Mouse (Mus musculus): ENCODE measurements around the gene Ccdc167.

Gene Ccdc167

GRCm38 (mm10) chr17:29716732-29717445, at the start of gene Ccdc167:
Ccdc167 (minus strand) TSS chr17:29717044.
- DNase-seq: peak; percentile 96

GRCm38 (mm10) chr17:29765380-29765779, 48.5 kb upstream of the Ccdc167 start:
- no peak for DNase-seq

- peak; percentile 71 for DNase-seq
Measured at GRCm38 (mm10) chr17:29762551-29762950, 45.7 kb upstream of the Ccdc167 start.

- no peak for DNase-seq
Measured at GRCm38 (mm10) chr17:29761938-29762337, 45.1 kb upstream of the Ccdc167 start.

DNA sequence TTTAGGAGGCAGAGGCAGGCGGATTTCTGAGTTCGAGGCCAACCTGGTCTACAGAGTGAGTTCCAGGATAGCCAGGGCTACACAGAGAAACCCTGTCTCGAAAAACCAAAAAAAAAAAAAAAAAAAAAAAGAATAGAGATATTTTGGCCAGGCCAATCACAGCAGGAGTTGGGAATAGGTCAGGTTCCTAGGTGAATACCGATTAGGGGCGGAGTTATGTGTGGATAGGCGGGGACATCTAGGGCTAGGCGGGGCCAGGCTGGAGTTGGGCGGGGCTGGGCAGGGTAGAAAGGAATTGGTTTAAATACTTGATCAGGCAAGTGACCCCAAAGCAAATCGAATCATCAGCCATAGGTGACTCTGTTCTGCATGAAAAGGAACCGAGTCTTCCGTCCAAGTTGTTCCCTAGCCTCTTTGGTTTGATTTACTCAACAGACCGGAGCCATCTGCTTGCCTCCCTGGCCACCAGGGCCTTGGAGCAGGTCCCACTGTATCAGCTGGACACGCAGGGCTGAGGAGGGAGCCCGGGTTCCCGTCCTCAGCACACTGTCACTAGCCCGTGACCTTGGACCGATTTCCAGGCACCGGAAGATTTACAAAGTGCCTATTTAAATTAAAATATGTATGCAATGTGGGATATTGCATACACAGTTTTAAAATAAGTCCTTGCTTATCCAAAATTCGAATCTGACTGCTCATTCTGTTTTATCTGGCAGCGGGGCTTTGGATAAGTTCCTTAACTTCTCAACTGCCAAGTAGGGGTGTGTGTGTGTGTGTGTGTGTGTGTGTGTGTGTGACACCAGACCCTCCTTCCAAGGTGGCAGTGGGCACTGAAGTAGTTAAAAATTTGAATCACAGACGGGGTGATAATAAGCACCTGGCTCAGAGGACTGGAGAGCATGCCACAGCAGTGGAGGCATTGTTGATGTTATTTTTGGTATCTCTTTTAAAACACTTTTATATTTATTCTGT, 43.8 kb upstream of the Ccdc167 start:
- DNase-seq: peak; percentile 49

DNA sequence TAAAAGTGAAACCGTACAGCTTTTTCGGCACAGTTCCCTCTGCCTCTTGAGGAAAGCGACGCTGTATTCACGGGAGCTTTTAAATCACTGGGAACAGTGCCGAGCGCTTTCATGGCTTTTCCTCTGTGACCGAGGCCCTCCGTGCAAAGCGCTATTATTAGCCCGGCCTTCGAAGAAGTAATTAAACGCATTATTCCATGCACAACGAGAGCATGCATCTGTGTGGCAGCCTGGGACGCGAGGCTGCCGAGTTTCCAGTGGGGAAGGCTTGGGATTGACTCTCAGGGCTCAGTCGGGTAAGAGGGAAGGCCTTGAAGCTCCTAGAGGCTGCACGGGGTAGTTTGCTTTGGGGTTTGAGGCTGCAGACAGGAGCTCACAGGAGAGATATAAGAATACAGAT, 43.1 kb upstream of the Ccdc167 start:
- peak; percentile 58 for DNase-seq

DNA sequence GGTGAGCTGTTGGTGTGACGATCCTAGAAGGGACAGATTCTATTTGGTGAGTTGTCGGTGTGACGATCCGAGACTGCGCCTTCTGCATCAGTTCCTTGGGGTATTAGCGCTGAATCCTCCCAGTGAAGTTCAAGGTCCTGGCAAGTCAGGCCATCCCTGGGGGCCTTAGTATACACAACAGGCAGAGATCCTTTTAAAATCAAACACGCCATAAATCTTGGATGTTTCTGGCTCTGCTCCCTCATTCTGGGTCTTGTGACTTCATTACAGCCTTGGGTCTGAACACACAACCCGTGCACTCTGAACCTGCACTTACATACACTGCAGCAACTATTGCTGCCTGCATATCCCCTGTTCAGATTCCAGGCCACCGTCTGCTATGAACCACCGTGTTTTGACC, 39.5 kb upstream of the Ccdc167 start:
- DNase-seq: no peak

GRCm38 (mm10) chr17:29754510-29754909, 37.7 kb upstream of the Ccdc167 start:
- DNase-seq: no peak

- DNase-seq: peak; percentile 53
Measured at GRCm38 (mm10) chr17:29747466-29747865, 30.6 kb upstream of the Ccdc167 start.

DNA sequence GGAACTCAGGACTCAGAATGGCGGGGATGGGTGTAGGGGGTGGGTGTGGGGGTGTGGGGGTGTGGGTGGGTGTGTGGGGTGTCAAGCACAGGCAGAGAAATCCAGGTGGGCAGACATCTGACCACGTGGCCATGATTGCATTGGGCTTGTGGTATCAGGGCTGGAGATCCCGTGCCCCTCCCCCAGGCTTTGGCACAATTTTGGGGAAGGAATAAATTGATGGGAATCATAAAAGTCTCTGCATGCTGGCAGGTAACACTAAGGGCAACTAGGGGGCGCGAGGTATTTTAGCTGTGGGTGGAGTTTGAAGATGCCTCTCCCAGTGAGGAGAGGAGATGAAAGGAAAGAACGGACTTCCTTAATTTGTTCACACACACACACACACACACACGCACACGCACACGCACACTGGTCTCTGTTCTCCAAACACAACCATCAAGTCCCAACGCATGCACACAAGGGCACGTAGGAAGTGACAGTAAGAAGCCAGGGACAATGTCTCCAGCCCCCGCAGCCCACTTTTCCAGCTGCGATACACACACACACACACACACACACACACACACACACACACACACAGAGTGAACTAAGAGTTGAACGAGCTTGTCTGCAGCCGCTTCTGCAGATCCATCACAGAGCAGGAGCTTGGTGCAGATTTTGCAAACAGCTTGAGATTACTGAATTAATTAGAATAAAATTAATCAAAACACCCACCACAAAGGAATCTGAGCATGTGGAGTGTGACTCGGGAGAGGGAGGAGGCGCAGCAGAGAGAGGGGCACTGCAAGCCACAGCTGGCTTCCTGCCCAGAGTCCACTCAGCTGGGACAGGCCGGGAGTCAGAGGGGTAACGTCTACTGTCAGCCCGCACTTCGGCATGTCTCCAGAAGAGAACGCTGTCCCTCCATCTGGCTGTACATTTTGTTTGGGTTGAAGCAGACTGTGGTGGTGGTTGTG, 21.3 kb upstream of the Ccdc167 start:
- DNase-seq: peak; percentile 91

DNA sequence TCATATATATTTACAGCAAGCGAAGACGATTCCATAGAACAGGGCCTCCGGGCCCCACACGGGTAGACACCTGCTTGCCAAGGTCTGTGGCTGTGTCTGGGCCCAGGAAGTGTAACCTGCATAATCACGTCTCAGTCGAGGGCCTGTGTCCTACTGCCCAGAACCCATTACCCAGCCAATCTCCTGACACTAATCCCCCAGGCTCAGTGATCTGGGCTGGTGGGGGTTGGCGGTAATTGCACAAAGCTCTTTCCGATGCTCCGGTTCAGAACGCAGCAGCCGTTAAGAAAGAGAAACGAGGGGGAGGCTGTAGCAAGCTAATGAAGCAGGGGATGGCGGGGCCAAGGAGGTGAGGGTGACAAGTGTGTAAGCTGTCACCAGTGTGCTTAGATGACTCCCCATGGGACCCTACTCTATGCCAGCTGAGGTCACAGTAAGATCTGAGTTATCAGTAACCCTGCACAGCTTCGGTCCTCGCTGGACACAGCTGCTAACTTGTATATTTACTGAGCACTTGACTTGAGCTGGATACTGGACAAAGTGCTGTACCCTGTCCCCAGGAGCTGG, 19.7 kb upstream of the Ccdc167 start:
- no peak for DNase-seq

GRCm38 (mm10) chr17:29732522-29732921, 15.7 kb upstream of the Ccdc167 start:
- DNase-seq: no peak

GRCm38 (mm10) chr17:29731953-29732325, 15.1 kb upstream of the Ccdc167 start:
- DNase-seq: no peak

DNA sequence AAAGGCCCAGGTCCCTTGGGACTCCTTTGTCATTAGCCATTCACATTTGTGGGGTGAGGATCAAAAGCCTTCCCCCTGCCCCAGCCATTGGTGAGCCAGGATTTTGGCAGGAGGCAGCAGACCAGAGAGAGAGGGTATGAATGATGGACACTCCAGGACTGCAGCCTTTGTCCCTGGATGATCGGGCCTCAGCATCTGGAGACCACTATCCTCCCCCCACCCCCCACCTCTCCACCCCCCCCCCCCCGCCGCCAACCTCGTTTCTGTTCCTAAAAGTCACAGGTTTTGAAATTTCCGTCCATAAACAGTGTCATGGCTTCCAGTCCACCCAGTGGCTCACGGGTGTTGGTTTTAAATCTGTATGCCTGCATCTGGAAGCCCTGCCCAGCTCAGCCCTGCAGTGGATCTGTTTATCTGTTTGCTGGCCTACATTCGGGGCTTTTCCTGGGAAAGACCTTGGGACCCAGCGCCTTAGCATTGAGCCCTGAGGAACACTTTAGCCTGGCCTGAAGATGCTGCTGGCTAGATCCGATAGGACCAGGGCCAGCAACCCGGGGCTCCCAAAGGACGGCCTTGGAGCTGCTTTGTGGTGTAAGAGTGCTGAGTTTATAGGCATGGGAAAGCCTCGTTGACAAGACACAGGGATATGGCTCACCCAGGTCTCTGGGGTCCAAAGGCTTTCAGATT, 14.6 kb upstream of the Ccdc167 start:
- DNase-seq: no peak

DNA sequence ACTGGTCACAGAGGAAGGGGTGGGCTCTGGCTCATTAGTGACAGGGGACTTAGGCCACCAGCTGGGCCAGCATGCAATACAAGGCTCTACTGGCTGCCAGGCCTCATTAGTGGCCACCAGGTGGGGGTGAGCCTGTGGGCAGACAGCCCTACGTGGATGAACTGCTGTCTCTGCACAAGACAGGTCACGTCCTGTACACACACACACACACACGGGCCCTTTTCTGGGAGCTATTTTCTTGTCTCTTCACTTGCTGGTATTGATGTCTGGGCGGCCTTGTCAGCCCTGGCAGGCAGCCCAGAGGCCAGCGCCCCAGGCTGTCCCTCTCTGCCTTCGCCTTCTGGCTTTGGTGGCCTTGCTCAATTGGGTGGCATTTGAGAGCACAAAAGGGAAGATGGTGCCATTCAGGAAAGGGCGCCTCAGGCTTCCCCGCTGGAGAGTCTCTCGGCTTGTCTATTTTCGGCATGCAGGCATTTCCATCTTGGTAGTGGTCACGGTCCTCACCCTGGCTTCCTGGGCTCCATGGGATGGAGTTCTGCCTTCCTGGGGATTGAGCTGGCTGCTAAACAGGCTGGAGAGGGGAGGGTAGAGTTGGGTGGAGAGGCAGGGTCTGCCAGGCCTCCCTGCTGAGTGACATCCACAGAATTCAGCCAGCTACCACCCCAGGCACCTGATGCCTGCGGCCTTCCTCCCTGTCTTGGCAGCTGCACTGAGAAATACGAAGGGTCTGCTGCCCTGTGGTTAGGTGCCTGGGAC, 13.8 kb upstream of the Ccdc167 start:
- no peak for DNase-seq

GRCm38 (mm10) chr17:29728082-29728481, 11.2 kb upstream of the Ccdc167 start:
- DNase-seq: no peak

GRCm38 (mm10) chr17:29725027-29725620, 8.3 kb upstream of the Ccdc167 start:
- no peak for DNase-seq

GRCm38 (mm10) chr17:29724610-29725009, 7.8 kb upstream of the Ccdc167 start:
- DNase-seq: no peak

DNA sequence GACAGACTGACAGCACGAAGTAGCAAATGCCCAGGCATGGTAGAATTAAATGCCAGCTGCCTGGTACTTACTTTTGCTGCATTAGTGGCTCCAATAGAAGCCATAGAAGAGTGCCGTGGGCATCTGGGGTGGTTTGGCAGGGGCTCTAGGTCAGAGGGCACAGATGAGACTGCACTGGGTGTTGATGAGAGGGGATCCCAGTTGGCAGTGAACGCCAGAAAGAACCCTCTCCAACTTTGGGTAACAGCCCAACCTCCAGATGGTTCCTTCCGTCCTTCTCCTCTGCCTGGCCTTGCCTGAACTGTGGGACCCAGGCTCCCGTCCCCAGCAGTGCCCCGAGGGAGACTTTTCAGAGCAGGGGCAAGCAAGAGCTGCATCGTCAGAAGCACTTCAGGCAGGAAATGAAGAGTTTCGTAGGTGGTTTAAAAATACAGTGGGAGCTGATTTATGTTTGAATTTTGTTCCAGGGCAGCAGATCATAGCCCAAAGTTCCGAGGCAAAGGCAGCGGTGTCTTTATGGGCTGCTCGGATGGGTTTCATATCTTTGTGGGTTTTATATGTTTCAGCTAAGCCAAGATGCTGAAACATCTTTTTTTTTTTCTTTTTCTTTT, 4.0 kb upstream of the Ccdc167 start:
- no peak for DNase-seq

Data from kidney, postnatal 10 days (tissue).